Mouse (Mus musculus) T-cell, adult 2 months (primary cell): Measurements from ENCODE around the gene Cux1.

Experiments used
- DNase-seq: peaks from one replicate; pipeline ENCODE4 v3.0.0; 2022; ENCODE audit warnings: low spot score

Cux1 gene

GRCm38 (mm10) chr5:136502491-136503086, 64.7 kb downstream of the Cux1 start:
- DNase-seq, result no peak

GRCm38 (mm10) chr5:136500307-136500871, 66.9 kb downstream of the Cux1 start:
- no peak for DNase-seq

- no peak for DNase-seq
Observed at GRCm38 (mm10) chr5:136499316-136499715, 68.0 kb downstream of the Cux1 start.

GRCm38 (mm10) chr5:136498741-136499140, 68.5 kb downstream of the Cux1 start:
- DNase-seq, result no peak

GRCm38 (mm10) chr5:136497301-136497700, 70.0 kb downstream of the Cux1 start:
- DNase-seq, result no peak

GRCm38 (mm10) chr5:136495581-136495980, 71.7 kb downstream of the Cux1 start:
- no peak for DNase-seq

GRCm38 (mm10) chr5:136494927-136495326, 72.4 kb downstream of the Cux1 start:
- DNase-seq, result no peak

GRCm38 (mm10) chr5:136494288-136494687, 73.0 kb downstream of the Cux1 start:
- DNase-seq, result no peak

- DNase-seq, result no peak
Observed at GRCm38 (mm10) chr5:136489450-136489849, 77.8 kb downstream of the Cux1 start.

GRCm38 (mm10) chr5:136488721-136489120, 78.6 kb downstream of the Cux1 start:
- no peak for DNase-seq

GRCm38 (mm10) chr5:136488223-136488622, 79.1 kb downstream of the Cux1 start:
- DNase-seq, result no peak

- DNase-seq, result no peak
Observed at GRCm38 (mm10) chr5:136487397-136488093, 79.7 kb downstream of the Cux1 start.

- DNase-seq, result no peak
Observed at GRCm38 (mm10) chr5:136486401-136486800, 80.9 kb downstream of the Cux1 start.

GRCm38 (mm10) chr5:136485397-136485796, 81.9 kb downstream of the Cux1 start:
- DNase-seq, result no peak

GRCm38 (mm10) chr5:136482434-136482833, 84.9 kb downstream of the Cux1 start:
- DNase-seq, result no peak

GRCm38 (mm10) chr5:136480541-136480940, 86.7 kb downstream of the Cux1 start:
- DNase-seq, result no peak

- no peak for DNase-seq
Observed at GRCm38 (mm10) chr5:136479801-136480200, 87.5 kb downstream of the Cux1 start.

- no peak for DNase-seq
Observed at GRCm38 (mm10) chr5:136479024-136479763, 88.1 kb downstream of the Cux1 start.

- no peak for DNase-seq
Observed at GRCm38 (mm10) chr5:136476272-136476671, 91.0 kb downstream of the Cux1 start.

GRCm38 (mm10) chr5:136475161-136475560, 92.1 kb downstream of the Cux1 start:
- DNase-seq, result no peak

- DNase-seq, result no peak
Observed at GRCm38 (mm10) chr5:136474086-136474485, 93.2 kb downstream of the Cux1 start.

- DNase-seq, result no peak
Observed at GRCm38 (mm10) chr5:136473337-136473736, 94.0 kb downstream of the Cux1 start.

GRCm38 (mm10) chr5:136472846-136473245, 94.4 kb downstream of the Cux1 start:
- no peak for DNase-seq
